Mouse (Mus musculus) lung, postnatal 0 days (tissue): ENCODE measurements around the gene Ube2d3. TPM values are rescaled to one million over a fixed set of nuclear protein-coding genes. Genes with fewer than 3 reads are reported as not detected.

Experiments used
- ATAC-seq: fragments of 200-750 bp; cut with Nextera tagmentation; 2 replicates; pipeline ENCODE4 v1.8.0; 2017; ENCODE audit warnings: moderate library complexity
- DNase-seq: peaks from one replicate; pipeline ENCODE4 v3.0.0-alpha.2; 2016; ENCODE audit warnings: low spot score
- H3K27ac ChIP-seq: fragments of 300-500 bp; sonication (generic); 2 replicates; pipeline ENCODE4 v1.5.1; 2014; ENCODE audit warnings: antibody characterized with exemption, mild to moderate bottlenecking, low read length, mixed read lengths
- H3K27me3 ChIP-seq: fragments of 300-500 bp; sonication (generic); replicated peaks from 2 replicates; pipeline ENCODE4 v1.6.1; 2014; ENCODE audit warnings: low read length, mixed read lengths; ENCODE audit not compliant: insufficient read depth
- H3K36me3 ChIP-seq: fragments of 300-500 bp; sonication (generic); 2 replicates; pipeline ENCODE4 v1.6.1; 2014; ENCODE audit warnings: low read length, mixed read lengths; ENCODE audit not compliant: insufficient read depth
- H3K4me1 ChIP-seq: fragments of 300-500 bp; sonication (generic); 2 replicates; pipeline ENCODE4 v1.6.1; 2014; ENCODE audit warnings: antibody characterized with exemption, low read depth, low read length, mixed read lengths; ENCODE audit not compliant: insufficient read depth
- H3K4me2 ChIP-seq: fragments of 300-500 bp; sonication (generic); replicated peaks from 2 replicates; pipeline ENCODE4 v1.6.1; 2014; ENCODE audit warnings: low read depth, mild to moderate bottlenecking, low read length, moderate library complexity, mixed read lengths
- H3K4me3 ChIP-seq: fragments of 300-500 bp; sonication (generic); 2 replicates; pipeline ENCODE4 v1.5.1; 2014; ENCODE audit warnings: low read depth, low read length
- H3K9ac ChIP-seq: fragments of 300-500 bp; sonication (generic); replicated peaks from 2 replicates; pipeline ENCODE4 v1.6.1; 2014; ENCODE audit warnings: low read depth, mild to moderate bottlenecking
- H3K9me3 ChIP-seq: fragments of 300-500 bp; sonication (generic); 2 replicates; pipeline ENCODE4 v1.6.1; 2016; ENCODE audit warnings: low read length, mixed read lengths
- CTCF ChIP-seq: IDR thresholded peaks from 2 replicates; pipeline ENCODE4 v1.5.1; 2016; ENCODE audit warnings: antibody characterized with exemption, mild to moderate bottlenecking
- EP300 ChIP-seq: IDR thresholded peaks from 2 replicates; pipeline ENCODE4 v1.6.1; 2016; ENCODE audit warnings: antibody characterized with exemption, mild to moderate bottlenecking, control low read depth
- WGBS: fragments of 180-500 bp; shearing (Covaris S2); extraction: QIAGEN DNeasy Blood & Tissue Kit; methylation state at CpG from one replicate; pipeline ENCODE4 v1.1.7; 2014; 5-methylcytosine and 5-hydroxymethylcytosine counted together
- polyA plus RNA-seq: library from polyadenylated mRNA; unstranded; fragments of >200 nt; fragmentation: Nextera tagmentation; extraction: Ambion mirVana; gene quantifications from 2 replicates; pipeline ENCODE4 v1.2.1, GENCODE M21; 2015

Gene Ube2d3
- polyA plus RNA-seq, 1 experiment from 2014 or later, result 386 TPM

DNA sequence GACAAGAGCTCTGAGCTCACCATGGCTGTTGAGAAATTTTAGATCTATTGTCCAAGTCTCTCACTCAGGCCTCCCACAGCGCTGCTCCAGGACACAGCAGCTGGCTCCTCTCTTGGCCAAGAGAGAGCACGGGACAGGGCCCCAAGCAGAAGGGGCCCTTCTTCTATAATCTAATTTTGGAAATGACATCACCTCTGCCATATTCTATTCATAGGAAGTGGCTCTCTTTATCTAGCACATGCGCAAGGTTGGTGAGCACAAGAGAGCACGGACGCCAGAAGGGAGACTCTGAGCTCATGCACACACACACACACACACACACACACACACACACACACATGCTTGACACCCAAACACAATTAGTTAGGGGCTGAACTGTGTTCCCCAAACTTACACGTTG is 78.9 kb downstream of the Ube2d3 start:
- H3K36me3 ChIP-seq, result no peaks in the 10 kb centered on the region
- no peak overlapping the region for H3K9ac ChIP-seq
- no peaks in the 10 kb centered on the region for H3K9me3 ChIP-seq
- no peak overlapping the region for H3K4me2 ChIP-seq
- no peak overlapping the region for H3K27ac ChIP-seq
- H3K4me1 ChIP-seq, result no peaks in the 10 kb centered on the region
- no peak overlapping the region for H3K4me3 ChIP-seq
- TF ChIP-seq EP300 (peak; percentile 65), CTCF (no peak)
- peak; percentile 93 for ATAC-seq
- H3K27me3 ChIP-seq, result no peaks in the 10 kb centered on the region
- DNase-seq, result peak; percentile 95
- WGBS, result 22% methylated on average over 6 of the region's 6 CpGs

Other genes with a start within 250 kb of the Ube2d3 start
- gene Cenpe, start 225.6 kb upstream of the Ube2d3 start, polyA plus RNA-seq, result 1.1 and 1.6 TPM in 2 replicates
- gene Bdh2, start 156.9 kb upstream of the Ube2d3 start, polyA plus RNA-seq, result 5.8 and 5.9 TPM in 2 replicates
- 0.26 and 0.57 TPM in 2 replicates for gene Slc9b2, start 130.4 kb upstream of the Ube2d3 start, polyA plus RNA-seq
- gene Slc9b1, start 90.1 kb upstream of the Ube2d3 start, polyA plus RNA-seq, result 0.26 and 0.31 TPM in 2 replicates
- 34.3 and 34.8 TPM in 2 replicates for gene Cisd2, start 14.2 kb upstream of the Ube2d3 start, polyA plus RNA-seq
- 9.2 and 9.9 TPM in 2 replicates for gene Manba, start 47.5 kb downstream of the Ube2d3 start, polyA plus RNA-seq